Mouse (Mus musculus): Measurements from ENCODE around the gene Gan.

- TF ChIP-seq CTCF (IDR thresholded peaks at IDR 0.05; ENCODE audit: borderline replicate concordance, extremely low read depth, insufficient read depth, insufficient read length): peak; percentile 33; the same call in 1 of the 2 replicates
- no peak for TF ChIP-seq POLR2A (IDR thresholded peaks at IDR 0.05; ENCODE audit: borderline replicate concordance, extremely low read depth, insufficient read depth, insufficient read length, poor library complexity, severe bottlenecking)
These were observed 24.8 kb downstream of the Gan start for GRCm38 (mm10) chr8:117182746-117183145.

All from brain, embryonic 14.5 days (tissue).